Mouse (Mus musculus) myocyte (in vitro differentiated cells): Measurements from ENCODE around the gene Cab39l.
"Not testable (repeated sequence)": the region's sequence is repeated elsewhere in the genome, so short reads cannot be mapped to it uniquely, and the experiment has no call there.

Experiments used
- MAX ChIP-seq: IDR thresholded peaks from one replicate; pipeline ENCODE4 v1.6.1; 2011; ENCODE audit warnings: low read depth, mild to moderate bottlenecking, control low read depth
- MYOD1 ChIP-seq, 3 experiments: IDR thresholded peaks; one replicate each; pipeline ENCODE4 v1.6.1; 2011; ENCODE audit warnings: control low read depth in 2 of 3, low read depth in 2 of 3, mild to moderate bottlenecking in 2 of 3, moderate library complexity in 1 of 3; ENCODE audit not compliant: insufficient read length in 2 of 3, control insufficient read depth in 1 of 3
- MYOG ChIP-seq, 3 experiments: IDR thresholded peaks; one replicate each; pipeline ENCODE4 v1.6.1; 2011; ENCODE audit warnings: control low read depth in 2 of 3, low read depth in 2 of 3, mild to moderate bottlenecking in 2 of 3; ENCODE audit not compliant: insufficient read length in 2 of 3, control insufficient read depth in 1 of 3, insufficient read depth in 1 of 3
- POLR2A ChIP-seq: IDR thresholded peaks from one replicate; pipeline ENCODE4 v1.6.1; 2011; ENCODE audit warnings: low read depth, mild to moderate bottlenecking, control low read depth, moderate library complexity; ENCODE audit not compliant: insufficient read length
- SRF ChIP-seq: IDR thresholded peaks from one replicate; pipeline ENCODE4 v1.6.1; 2011; ENCODE audit warnings: low read depth; ENCODE audit not compliant: control insufficient read depth, insufficient read length
- USF1 ChIP-seq: IDR thresholded peaks from one replicate; pipeline ENCODE4 v1.6.1; 2011; ENCODE audit warnings: low read depth, mild to moderate bottlenecking, control low read depth, moderate library complexity

DNA sequence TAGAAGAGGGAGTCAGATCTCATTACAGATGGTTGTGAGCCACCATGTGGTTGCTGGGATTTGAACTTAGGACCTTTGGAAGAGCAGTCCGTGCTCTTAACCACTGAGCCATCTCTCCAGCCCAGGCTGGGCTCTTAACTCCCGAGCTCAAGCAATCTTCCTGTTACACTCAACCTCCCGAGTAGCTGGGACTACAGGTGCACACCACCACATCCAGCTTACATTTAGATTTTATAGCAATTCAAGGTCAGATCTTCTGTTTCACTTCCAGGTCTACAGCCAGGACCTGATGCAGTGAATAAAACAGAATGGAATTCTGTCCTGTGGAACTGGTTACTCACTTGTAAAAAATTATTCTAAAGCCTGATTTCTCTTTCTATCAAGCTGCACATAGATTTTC is 173.4 kb downstream of the Cab39l start:
- TF ChIP-seq MYOG (IDR thresholded peaks at IDR 0.05; ENCODE audit: control insufficient read depth in 1 of 3, insufficient read depth in 1 of 3, insufficient read length in 2 of 3, low read depth in 2 of 3); MAX; POLR2A; MYOD1 (IDR thresholded peaks at IDR 0.05; ENCODE audit: control insufficient read depth in 1 of 3, insufficient read length in 2 of 3, low read depth in 2 of 3); SRF; USF1: not testable (repeated sequence)
